Mouse (Mus musculus) CH12.LX (cell line): ENCODE results near the gene Ttll11.

Source experiments
- CTCF ChIP-seq, 2 experiments: IDR thresholded peaks in 1 of 2; conservative IDR thresholded peaks in 1 of 2; 2 replicates each; pipeline ENCODE4 v1.5.1; 2011 to 2012; ENCODE audit warnings: low read depth in 2 of 2, low read length in 2 of 2, improper control_type of control experiment in 1 of 2, inconsistent platforms in 1 of 2, mild to moderate bottlenecking in 1 of 2, moderate library complexity in 1 of 2
- MAX ChIP-seq: IDR thresholded peaks from 2 replicates; pipeline ENCODE4 v1.6.1; 2011; ENCODE audit warnings: low read length, improper control_type of control experiment
- MAZ ChIP-seq: IDR thresholded peaks from 2 replicates; pipeline ENCODE4 v1.6.1; 2012; ENCODE audit warnings: low read depth, mild to moderate bottlenecking, inconsistent platforms, low read length, improper control_type of control experiment, moderate library complexity
- MYC ChIP-seq: IDR thresholded peaks from 2 replicates; pipeline ENCODE4 v1.6.1; 2011; ENCODE audit warnings: low read depth, mild to moderate bottlenecking, improper control_type of control experiment, low read length
- NRF1 ChIP-seq: IDR thresholded peaks from 2 replicates; pipeline ENCODE4 v1.6.1; 2014; ENCODE audit warnings: low read depth, mild to moderate bottlenecking, inconsistent platforms, low read length, improper control_type of control experiment, moderate library complexity
- SMC3 ChIP-seq: IDR thresholded peaks from 2 replicates; pipeline ENCODE4 v1.6.1; 2011; ENCODE audit warnings: low read depth, low read length, improper control_type of control experiment
- TCF12 ChIP-seq: IDR thresholded peaks from 2 replicates; pipeline ENCODE4 v1.6.1; 2014; ENCODE audit warnings: low read depth, mild to moderate bottlenecking, inconsistent platforms, low read length, improper control_type of control experiment

GRCm38 (mm10) chr2:35863284-35863683, 116.4 kb downstream of the Ttll11 start:
- TF ChIP-seq SMC3 (no peak), MAX (no peak), MAZ (no peak), CTCF (conservative IDR thresholded peaks at IDR 0.05 in 1 of 2, IDR thresholded peaks at IDR 0.05 in 1 of 2; ENCODE audit: low read depth in 2 of 2, low read length in 2 of 2) (no peak), TCF12 (no peak), NRF1 (no peak), MYC (no peak)
